Mouse (Mus musculus) T-helper 2 cell (primary cell): Measurements from ENCODE around the gene Rnf212b.
"Not testable (repeated sequence)": the region's sequence is repeated elsewhere in the genome, so short reads cannot be mapped to it uniquely, and the experiment has no call there.

Source experiments
- in situ Hi-C: fragments of 300-600 bp; cut with MboI, MseI; formaldehyde crosslinking; loops from one replicate; pipeline ENCODE4 v1.15.1; 2025; ENCODE audit warnings: high pct_unique_total_duplicates

The Rnf212b gene

DNA sequence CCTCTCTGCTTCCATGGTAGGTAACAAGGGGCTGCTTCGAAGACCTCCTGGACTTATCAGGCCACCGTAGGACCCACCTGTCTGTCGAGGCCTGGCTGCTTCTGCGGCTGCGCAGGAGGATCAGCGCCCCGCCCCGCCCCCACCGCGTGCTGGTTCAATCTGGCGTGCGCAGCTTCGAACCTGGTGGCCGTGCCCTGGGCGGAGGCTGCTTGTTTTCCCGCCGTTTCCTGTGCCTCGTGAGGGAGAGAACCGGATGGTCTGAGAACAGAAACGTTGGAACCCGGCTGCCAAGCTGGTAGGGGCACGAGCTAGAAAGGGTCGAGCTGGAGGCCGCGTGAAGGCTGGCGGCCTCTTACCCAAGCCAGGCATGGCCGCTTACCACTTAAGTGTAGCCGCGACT, at the start of gene Rnf212b:
TSS of gene Rnf212b (plus strand) at position 151 of the 400 bp plus-strand sequence.
- in situ Hi-C loops: no loop called here

DNA sequence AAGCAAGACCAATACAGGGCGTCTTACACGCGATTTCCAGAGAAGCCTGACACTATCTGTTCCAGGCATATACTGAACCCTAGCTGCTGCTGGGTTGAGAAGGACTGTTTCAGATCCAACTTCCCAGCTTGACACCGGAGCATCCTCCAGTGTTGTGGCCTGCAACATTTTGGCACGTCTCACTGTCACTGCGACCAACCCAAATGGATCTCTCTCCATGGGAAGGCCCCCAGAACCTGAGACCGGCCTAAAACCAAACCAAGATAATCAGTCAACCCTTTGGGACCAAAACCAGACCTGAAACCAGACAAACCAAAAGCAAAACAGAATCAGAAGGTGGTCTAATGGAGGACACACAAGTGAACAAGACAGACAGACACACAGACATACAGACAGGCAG, 47.0 kb upstream of the Rnf212b start:
- in situ Hi-C loops: not testable (repeated sequence)

- in situ Hi-C loops: no loop called here
Measured at GRCm38 (mm10) chr14:54768314-54769067, 45.5 kb upstream of the Rnf212b start.

- in situ Hi-C loops: no loop called here
Measured at GRCm38 (mm10) chr14:54769068-54769425, 44.9 kb upstream of the Rnf212b start.

DNA sequence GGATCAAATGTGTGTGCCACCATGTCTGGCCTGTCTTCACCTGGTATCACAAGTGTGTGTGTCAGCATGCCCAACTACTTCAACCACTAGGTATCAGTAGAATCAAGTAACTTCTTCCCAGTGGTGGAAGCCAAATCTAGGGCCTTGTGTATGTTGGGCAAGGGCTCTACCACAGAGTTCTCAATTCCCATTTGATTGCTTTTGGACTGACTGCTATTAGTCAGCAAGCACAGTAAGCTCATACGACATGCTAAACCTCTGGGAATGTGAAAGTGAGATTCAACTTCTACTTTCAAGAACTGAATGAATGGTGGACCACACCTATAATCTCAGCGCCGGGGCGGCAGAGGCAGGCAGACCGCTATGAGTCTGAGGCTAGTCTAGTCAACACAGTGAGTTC, 43.6 kb upstream of the Rnf212b start:
- in situ Hi-C loops: no loop called here

GRCm38 (mm10) chr14:54772333-54772856, 41.5 kb upstream of the Rnf212b start:
- in situ Hi-C loops: no loop called here

DNA sequence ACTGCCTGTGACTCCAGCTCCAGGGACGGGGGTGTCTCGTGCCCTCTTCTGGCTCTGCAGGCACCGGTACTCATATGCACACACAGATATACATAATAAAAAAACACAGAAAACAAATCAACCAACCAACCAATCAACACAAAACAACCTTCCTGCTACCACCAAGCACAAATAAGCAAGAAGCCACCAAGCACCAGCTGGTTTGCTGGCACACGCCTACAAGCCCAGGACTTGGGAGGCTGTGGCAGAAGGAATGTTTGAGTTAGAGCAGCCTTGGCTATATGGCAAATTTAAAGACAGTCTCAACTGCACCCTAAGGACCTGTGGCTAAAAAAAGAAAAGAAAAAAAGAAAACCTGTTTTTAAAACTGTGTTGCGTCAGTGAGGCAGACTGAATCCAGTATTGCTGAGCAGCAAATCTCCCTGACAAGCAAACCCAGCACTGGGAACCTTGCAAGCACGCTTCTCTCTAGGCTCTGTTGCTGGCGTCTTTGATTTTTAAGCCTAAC, 38.4 kb upstream of the Rnf212b start:
- in situ Hi-C loops: no loop called here

GRCm38 (mm10) chr14:54776768-54777167, 37.2 kb upstream of the Rnf212b start:
- in situ Hi-C loops: no loop called here

GRCm38 (mm10) chr14:54777893-54778292, 36.0 kb upstream of the Rnf212b start:
- in situ Hi-C loops: no loop called here

GRCm38 (mm10) chr14:54780084-54780483, 33.9 kb upstream of the Rnf212b start:
- in situ Hi-C loops: no loop called here

DNA sequence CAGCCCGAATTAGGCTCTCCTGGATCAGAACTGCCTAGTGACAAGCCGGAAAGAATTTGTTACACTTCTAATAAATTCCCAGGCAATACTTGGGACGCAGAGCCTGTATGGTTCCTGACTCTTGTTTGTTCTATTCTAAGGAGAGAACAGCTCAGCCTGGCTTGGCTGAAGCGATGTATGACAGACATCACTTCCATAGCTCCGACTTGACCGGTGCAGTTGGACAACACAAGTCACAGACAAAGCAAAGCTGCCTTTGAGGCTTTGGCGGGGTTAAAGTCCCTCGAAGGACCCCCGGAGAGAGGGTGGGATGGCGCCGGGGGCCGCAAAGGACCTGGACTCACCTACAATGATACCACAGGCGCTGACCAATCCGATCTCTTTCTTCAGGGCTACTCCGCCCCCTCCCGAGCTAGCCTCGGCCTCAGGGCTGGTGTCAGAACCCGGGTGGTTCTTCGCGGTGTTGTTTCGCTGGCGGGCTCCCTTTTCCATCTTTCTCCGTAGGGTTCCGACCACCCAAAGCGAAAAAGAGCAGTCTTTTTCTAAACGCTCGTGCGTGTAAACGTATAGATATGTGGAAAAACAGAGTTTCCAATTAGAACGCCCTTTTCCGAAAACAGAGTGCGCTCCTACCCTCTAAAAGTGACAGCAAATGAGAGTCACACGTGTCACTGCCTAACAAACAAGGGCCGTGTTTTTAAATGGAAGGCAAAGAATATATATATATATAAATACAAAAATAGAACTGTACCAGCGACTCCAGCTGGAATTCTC, 32.9 kb upstream of the Rnf212b start:
- in situ Hi-C loops: no loop called here

- in situ Hi-C loops: no loop called here
Measured at GRCm38 (mm10) chr14:54781610-54782365, 32.2 kb upstream of the Rnf212b start, which contains the start of gene Slc7a8. TSS of gene Slc7a8 (minus strand) at chr14:54781946.

- in situ Hi-C loops: no loop called here
Measured at GRCm38 (mm10) chr14:54782971-54783370, 31.0 kb upstream of the Rnf212b start.

GRCm38 (mm10) chr14:54785898-54786297, 28.0 kb upstream of the Rnf212b start:
- in situ Hi-C loops: loop anchor here (5.0 kb wide), 1 partner anchor 74 kb away; the partner anchor contains the start of gene Cebpe

DNA sequence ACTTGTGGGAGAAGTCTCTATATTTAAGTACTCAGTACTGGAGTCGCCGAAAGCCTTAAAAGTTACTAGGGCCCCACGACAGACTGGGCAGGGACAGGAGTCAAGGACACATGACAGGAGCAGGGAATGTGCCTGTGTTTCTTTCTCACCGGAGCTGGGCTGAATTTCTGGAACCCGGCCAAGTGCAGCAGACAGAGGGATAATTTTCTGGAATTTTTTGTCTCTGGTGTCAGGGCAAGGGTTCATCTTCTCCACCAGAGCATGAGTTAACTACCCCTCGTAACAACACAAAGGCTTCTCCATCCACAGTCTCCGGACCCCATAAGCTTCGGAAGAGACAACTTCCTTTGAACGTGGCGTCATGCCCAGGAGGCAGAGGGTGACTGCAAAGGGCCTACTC, 27.5 kb upstream of the Rnf212b start:
- in situ Hi-C loops: loop anchor here (5.0 kb wide), 1 partner anchor 74 kb away; the partner anchor contains the start of gene Cebpe

DNA sequence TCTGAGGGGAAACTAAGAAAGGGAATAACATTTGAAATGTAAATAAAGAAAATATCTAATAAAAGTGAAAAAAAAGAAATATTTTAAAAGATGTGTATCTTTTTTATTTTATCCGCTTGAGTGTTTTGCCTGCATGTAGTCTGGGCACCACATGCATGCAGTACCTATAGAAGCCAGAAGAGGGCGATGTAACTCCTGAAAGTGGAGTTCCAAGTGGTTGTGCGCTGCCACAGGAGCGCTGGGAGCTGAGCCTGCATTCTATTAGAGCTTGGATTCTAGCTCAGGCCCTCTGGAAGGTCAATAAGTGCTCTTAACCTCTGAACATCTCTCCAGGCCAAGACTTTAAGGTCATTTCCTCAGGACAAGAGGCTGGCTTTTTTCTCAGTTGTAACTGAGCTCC, 26.7 kb upstream of the Rnf212b start:
- in situ Hi-C loops: loop anchor here (5.0 kb wide), 1 partner anchor 75 kb away; the partner anchor contains the start of gene Cebpe

- in situ Hi-C loops: loop anchor here (5.0 kb wide), 1 partner anchor 76 kb away; the partner anchor contains the start of gene Cebpe
Measured at GRCm38 (mm10) chr14:54788231-54788630, 25.7 kb upstream of the Rnf212b start.

GRCm38 (mm10) chr14:54792166-54792565, 21.8 kb upstream of the Rnf212b start:
- in situ Hi-C loops: no loop called here

- in situ Hi-C loops: no loop called here
Measured at GRCm38 (mm10) chr14:54793351-54793750, 20.6 kb upstream of the Rnf212b start.

DNA sequence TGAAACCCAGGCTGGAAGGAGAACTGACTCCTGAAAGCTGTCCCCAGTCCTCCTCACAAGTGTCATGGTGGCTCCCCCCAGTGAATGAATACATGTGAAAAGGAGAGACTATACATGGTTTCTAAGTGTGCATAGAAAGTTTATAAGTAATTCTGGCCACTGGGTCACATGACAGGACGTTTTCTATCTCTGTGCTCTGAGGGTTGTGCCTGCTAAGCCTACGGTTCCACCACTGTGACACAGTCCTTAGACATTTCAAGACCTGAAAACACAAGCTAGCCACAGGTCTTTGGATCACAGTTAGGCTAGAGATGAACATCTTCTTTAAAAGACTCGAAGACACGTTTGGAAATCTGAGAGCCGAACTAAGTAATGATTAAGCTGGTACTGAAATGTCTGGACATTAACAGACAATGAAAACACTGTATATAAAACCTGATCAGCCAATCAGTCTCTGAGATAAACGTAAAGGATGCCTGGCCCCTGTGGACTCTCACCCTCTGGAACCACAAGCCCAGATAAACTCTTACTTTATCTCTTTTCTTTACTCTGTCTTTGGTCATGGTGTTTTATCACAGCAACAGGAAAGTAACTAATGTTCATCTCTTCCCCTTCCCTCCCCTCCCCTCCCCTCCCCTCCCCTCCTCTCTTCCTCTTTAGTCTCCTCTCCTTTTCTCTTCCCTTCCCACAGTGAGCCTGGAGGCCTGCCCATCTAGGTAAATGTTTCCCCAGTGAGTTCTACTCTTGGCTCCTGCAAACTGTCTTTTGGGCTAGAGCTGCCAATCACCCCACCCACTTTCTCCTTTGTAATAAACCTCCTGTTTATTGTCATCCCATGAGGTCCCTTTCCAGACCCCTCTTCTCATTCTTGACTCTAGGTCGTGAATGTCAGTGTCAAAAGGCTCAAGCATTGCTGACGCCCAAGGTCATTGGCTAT, 19.8 kb upstream of the Rnf212b start:
- in situ Hi-C loops: no loop called here
